Mouse (Mus musculus) G1E-ER4 (cell line): ENCODE data around the gene Dtx2. TPM values are rescaled to one million over a fixed set of nuclear protein-coding genes. Genes with fewer than 3 reads are reported as not detected.

Source experiments
- GATA1 ChIP-seq: IDR thresholded peaks from one replicate; pipeline ENCODE4 v1.8.0; 2012; ENCODE audit warnings: low read length, inconsistent platforms
- polyA plus RNA-seq: library from polyadenylated mRNA; stranded (reverse); fragments of >175 nt; gene quantifications from 2 replicates; pipeline ENCODE4 v1.2.3, GENCODE M21; 2012

Gene Dtx2
- 25.4 and 25.7 TPM in 2 replicates for polyA plus RNA-seq

GRCm38 (mm10) chr5:135994725-135995687 lies at the start of gene Dtx2:
Gene Dtx2 (plus strand): TSS chr5:135994800.
- TF ChIP-seq GATA1, result no peak

DNA sequence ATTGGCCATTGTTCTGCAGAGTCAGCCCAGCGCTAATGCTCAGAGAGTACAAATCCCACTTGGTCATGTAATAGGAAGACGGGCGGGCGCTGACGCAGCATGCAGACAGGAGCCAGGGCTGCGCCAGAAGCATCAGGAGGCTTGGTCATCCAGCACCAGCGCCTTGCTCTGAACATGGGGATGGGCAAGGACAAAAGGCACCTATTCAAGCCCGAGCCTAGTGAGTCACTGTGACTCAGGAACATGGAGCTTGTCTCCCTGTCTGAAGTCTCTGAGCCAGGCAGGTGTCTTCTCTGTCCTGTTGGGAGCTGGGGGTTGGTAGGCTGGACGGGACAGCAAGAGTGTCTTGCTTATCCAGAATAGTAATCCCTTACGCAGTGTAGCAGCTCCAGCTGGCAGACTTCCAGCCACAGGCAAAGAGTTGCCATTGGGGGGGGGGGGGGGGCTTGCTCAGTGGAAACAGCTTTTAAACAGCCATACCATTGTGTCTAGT lies 48.6 kb upstream of the Dtx2 start:
- no peak for TF ChIP-seq GATA1

GRCm38 (mm10) chr5:135946621-135947020 lies 48.0 kb upstream of the Dtx2 start:
- no peak for TF ChIP-seq GATA1

DNA sequence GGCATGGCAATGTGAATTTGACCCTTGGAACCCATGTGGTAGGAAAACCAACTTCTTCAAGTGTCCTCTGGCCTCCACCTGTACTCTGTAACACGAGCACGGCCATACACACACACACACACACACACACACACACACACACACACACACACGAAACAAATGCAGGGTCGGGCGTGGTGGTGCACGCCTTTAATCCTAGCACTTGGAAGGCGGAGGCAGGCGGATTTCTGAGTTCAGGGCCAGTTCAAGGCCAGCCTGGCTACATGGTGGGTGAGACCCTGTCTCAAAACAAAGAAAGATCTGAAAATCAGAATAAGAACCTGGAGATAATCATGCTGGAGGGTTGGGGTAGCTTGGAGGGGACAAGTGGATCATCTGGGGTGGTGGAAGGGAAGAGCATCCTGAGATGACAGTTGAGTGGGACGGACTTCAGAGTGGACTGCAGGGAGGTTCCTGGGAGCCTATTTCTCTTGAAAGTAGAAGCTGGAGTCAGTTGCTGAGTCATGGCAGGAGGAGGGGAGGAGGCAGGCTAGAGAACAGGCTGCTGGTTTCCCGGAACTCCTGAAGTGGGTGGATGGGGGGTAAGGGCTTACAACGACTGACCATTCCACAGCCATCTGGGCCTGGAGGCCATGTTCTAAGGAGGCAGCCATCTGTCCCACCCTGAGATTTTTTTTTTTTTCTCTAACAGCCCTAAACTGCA lies 43.7 kb upstream of the Dtx2 start:
- TF ChIP-seq GATA1, result no peak

DNA sequence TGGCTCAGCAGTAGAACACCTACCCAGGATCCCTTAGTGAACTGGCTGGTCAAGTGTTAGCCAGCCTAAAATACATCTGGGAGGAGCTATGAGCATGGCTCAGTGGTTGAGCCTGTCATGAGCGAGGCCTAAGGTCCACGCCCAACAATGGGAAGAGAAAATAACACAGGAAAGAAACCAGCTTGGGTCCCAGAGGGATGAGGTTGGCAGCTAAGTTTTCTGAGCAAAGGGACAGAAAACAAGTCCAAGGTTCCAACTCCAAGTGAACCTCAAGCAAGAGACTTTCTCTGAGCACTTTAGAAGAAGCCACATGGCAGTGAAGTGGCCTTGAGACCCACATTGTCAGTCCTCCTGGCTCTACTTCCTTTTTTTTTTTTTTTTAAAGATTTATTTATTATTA lies 42.9 kb upstream of the Dtx2 start:
- TF ChIP-seq GATA1, result no peak

DNA sequence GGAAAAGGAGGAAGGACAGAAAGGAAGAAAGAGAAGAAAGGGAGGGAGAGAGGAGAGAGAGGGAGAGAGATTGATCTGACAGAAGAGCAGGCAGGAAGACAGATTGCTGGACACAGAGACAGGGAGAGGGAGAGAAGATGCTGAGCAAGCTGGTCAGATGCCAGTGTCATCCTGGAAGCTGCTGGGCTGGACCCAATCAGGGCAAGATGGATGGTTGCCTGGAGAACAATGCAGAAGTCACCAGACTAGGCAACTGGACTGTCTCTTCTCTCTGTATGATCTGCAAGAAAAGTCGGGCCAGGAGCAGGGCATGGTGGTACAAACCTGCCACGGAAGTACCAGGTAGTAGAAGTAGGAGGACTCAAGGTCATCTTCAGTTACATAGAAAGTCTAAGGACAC lies 41.8 kb upstream of the Dtx2 start:
- no peak for TF ChIP-seq GATA1

- no peak for TF ChIP-seq GATA1
These were observed 38.0 kb upstream of the Dtx2 start for GRCm38 (mm10) chr5:135956300-135957206.

GRCm38 (mm10) chr5:135957207-135957974 lies 37.2 kb upstream of the Dtx2 start:
- TF ChIP-seq GATA1, result no peak

GRCm38 (mm10) chr5:135958367-135958766 lies 36.2 kb upstream of the Dtx2 start:
- no peak for TF ChIP-seq GATA1

DNA sequence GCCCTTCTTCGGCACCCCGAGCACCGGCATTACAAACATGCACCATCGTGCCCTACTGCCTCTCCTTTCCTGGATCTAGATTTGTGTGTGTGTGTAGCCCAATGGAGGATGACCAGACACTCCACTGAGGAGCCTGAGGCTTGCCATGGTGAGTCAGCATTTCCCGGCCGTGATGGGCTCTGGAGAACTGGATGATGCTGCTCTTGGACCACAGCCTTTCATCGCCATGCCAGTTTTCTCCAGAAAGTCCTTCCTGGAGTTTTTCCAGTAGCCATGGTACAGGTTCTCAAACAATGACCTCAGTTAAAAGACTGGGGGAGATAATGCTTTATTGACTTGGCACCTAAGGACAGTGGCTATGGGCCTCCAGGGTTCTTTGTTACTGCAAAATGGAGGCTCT lies 34.7 kb upstream of the Dtx2 start:
- TF ChIP-seq GATA1, result no peak

- TF ChIP-seq GATA1, result no peak
These were observed 33.5 kb upstream of the Dtx2 start for GRCm38 (mm10) chr5:135960909-135961635.

DNA sequence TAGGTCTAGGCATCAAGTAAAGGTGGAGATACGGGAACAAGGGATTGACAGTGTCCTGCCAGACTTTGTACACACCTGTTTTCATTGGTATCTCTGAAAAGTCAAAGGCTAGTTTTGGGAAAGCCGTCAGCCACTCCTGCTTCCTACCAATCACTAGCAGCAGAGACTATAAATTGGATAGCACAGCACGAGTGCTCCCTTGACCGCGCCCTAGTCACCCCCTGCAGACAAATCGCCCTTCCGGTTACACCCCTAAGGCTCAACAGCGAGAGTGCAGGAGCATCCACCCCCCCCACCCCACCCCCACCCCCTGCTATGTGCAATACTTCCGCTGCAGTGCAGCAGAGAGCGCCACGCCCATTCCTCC lies 32.5 kb upstream of the Dtx2 start:
- TF ChIP-seq GATA1, result no peak

DNA sequence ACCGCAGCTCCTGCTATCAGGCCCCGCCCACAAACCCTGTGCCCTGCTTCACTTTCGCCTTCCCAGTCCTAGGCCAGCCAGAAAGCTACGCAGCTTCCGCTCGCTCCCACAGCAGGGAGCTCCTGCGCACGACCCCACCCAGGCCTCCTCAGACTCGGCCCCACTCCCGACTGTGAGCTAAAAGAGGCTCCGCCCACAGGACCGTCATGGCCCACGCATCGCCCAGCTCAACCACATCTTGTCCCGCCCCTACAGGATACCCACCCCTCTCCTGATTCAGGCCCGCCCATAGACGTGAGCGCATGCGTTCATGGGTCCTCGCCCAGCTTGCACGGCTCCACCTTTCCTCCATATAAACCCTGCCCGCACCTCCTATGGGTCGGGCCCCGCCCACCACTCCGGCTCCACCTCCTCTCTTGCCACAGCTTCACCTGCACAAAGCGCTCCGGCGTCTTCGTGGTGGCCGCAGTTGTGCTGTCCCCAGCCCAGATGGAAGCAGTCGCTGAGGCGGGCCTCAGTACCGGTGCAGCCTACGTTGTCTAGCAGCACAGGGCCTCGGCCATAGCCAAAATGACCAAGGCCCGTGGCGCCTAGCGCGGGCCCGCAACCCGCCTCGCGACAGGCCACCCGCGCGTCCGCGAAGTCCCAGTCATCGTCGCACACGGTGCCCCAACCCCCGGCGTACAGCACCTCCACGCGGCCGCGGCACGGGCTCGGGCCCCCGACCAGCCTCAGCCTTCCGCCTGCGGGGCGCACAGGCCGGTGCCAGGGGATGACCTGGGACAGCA lies 31.9 kb upstream of the Dtx2 start:
- no peak for TF ChIP-seq GATA1
